Mouse (Mus musculus) cerebellum, adult 2 months (tissue): ENCODE measurements at regions not wholly inside any gene's neighbourhood (a gene's known extent, or its start where the extent isn't known, plus 50 kb on each side); places are given as distances from the start of the nearest gene placed in this dataset.

ENCODE experiments used
- DNase-seq, 2 experiments: peaks; one replicate each; pipeline ENCODE4 v3.0.0; 2021
- H3K27ac ChIP-seq: fragments of 200-500 bp; 2 replicates; pipeline ENCODE4 v1.5.1; 2012; ENCODE audit warnings: low read length, control low read depth, inconsistent platforms; ENCODE audit not compliant: insufficient read depth
- H3K27me3 ChIP-seq: fragments of 200-500 bp; 2 replicates; pipeline ENCODE4 v1.6.1; 2012; ENCODE audit warnings: inconsistent platforms, mild to moderate bottlenecking, low read length, moderate library complexity; ENCODE audit not compliant: control insufficient read depth, insufficient read depth
- H3K4me1 ChIP-seq: fragments of 200-500 bp; 2 replicates; pipeline ENCODE4 v1.6.1; 2011; ENCODE audit warnings: low read length; ENCODE audit not compliant: control insufficient read depth, insufficient read depth
- H3K4me3 ChIP-seq: fragments of 200-500 bp; replicated peaks from 2 replicates; pipeline ENCODE3; 2011; ENCODE audit warnings: mild to moderate bottlenecking, low read depth, low read length, control low read depth; ENCODE audit not compliant: insufficient read depth
- CTCF ChIP-seq: fragments of 200-500 bp; IDR thresholded peaks from 2 replicates; pipeline ENCODE4 v1.5.1; 2011; ENCODE audit warnings: low read depth, mild to moderate bottlenecking, control low read depth, low read length, moderate library complexity, borderline replicate concordance; ENCODE audit not compliant: insufficient read depth
- POLR2A ChIP-seq: fragments of 200-500 bp; IDR thresholded peaks from 2 replicates; pipeline ENCODE4 v1.6.1; 2011; ENCODE audit warnings: low read length, control low read depth, borderline replicate concordance; ENCODE audit not compliant: insufficient read depth
- WGBS: fragments of 180-500 bp; shearing (Covaris S2); methylation state at CpG from one replicate; pipeline ENCODE4 v1.1.7; 2018; 5-methylcytosine and 5-hydroxymethylcytosine counted together

- peaks cover 5% of the 10 kb centered on the region; the same call in 1 of the 2 replicates for H3K4me1 ChIP-seq
- no peak for DNase-seq
- WGBS: 39% methylated on average over 8 of the region's 8 CpGs
- no peak overlapping the region for H3K27ac ChIP-seq
- TF ChIP-seq CTCF (no peak), POLR2A (no peak)
- H3K4me3 ChIP-seq: no peak overlapping the region
- H3K27me3 ChIP-seq: no peaks in the 10 kb centered on the region
Measured at GRCm38 (mm10) chr5:118392932-118393487, 148.0 kb downstream of the 2410131K14Rik start.

DNA sequence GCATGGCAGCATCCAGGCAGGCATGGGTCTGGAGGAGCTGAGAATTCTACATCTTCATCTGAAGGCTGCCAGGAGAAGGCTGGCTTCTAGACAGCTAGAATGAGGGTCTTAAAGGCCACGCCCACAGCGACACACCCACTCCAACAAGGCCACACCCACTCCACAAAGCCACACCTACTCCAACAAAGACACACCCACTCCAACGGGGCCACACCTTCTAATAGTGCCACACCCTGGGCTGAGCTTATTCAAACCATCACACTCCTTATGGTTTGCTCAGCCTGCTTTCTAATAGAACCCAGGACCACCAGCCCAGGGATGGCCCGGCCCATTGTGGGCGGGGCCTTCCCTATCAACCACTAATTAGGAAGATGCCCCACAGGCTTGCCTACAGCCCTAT lies 149.0 kb downstream of the 2410131K14Rik start:
- Histone ChIP-seq H3K27ac (no peak overlapping the region), H3K4me3 (no peak overlapping the region), H3K4me1 (peaks cover 5% of the 10 kb centered on the region; the same call in 1 of the 2 replicates), H3K27me3 (no peaks in the 10 kb centered on the region)
- TF ChIP-seq CTCF: no peak
- no peak for TF ChIP-seq POLR2A
- WGBS: 71% methylated on average over 5 of the region's 5 CpGs
- no peak for DNase-seq

DNA sequence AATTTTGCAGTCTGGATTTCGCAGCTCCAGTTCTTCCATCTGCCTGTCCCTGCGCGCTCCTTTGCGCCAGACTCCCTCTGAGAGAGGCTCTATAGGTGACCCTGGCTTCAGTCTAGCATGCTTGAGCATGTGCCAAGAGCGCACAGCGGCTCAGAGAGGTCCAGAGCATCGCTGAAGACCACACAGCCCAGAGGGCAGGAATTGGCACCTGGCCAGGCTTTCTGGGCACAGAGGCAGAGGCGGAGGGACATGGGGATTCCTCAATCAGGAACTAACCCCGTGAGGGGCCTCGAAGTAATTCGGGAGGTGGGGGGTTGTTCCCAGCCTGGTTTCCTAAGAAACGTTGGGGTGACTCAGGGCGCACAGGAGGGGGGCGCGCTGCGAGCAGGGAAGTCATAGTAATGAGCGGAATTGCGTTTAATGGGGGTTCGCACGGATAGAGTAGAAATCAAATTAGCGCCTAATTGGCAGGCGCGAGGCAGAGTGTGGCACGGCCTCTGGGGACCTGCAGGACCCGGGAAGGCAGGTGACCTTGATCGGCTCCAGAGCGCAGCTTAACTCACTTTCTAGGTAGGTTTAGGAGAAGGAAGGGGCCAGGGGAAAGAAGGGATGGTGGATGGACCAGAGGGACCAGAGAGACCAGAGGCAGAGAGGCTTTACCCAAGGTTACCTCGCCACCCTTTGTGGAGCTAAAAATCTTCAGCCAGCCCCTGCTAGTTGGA lies 151.1 kb downstream of the 2410131K14Rik start:
- 8% methylated on average over 28 of the region's 28 CpGs for WGBS
- DNase-seq: peak; percentile 38 to 53
- peaks cover 5% of the 10 kb centered on the region; the same call in 1 of the 2 replicates for H3K4me1 ChIP-seq
- TF ChIP-seq CTCF (no peak), POLR2A (no peak)
- no peak overlapping the region for H3K27ac ChIP-seq
- H3K4me3 ChIP-seq: no peak overlapping the region
- no peaks in the 10 kb centered on the region for H3K27me3 ChIP-seq

DNA sequence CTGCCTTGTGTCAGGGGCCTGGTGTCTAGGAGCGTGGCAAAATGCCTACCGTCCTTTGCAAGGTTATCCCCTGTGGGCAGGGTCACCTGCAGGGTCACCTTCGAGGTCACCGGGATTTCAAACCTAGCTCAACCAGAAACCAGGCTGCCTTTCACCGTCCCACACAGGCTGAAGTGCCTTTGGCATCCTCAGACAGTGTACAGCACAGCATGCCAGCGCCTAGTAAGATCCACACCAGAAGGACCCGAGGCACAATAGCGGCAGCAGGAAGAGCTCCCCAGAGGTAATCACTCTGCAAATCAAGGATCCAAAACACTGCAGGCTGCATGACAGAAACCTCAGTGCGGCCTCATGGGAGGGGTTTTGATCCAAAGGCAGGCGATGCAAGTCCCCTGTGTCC lies 155.9 kb downstream of the 2410131K14Rik start:
- 43% methylated on average over 10 of the region's 10 CpGs for WGBS
- TF ChIP-seq CTCF (no peak), POLR2A (no peak)
- DNase-seq: no peak

DNA sequence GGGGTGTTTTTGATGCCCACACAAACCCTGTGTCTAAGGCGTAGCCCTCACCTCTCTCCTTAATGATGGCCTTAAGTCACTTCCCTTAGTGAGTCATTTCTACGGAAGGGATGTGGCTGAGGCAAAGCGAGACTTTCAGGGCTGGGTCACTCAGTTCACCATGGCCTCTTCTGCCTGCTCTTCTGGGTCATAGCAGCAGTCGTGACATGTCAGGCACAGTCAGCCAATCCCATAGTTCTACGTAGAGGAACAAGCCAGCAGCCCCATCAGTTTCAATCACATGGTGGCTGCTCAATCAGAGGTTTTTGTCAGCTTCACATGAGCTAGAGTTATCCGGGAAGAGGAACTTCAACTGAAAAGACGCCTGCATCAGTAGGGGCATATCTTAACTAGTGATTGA lies 156.1 kb upstream of the Med13l start:
- TF ChIP-seq POLR2A: no peak
- TF ChIP-seq CTCF: no peak
- Histone ChIP-seq H3K4me1 (no peaks in the 10 kb centered on the region), H3K27me3 (no peaks in the 10 kb centered on the region), H3K4me3 (no peak overlapping the region), H3K27ac (no peak overlapping the region)
- 88% methylated on average over 7 of the region's 7 CpGs for WGBS
- DNase-seq: no peak

More for the DNA sequence above, 155.9 kb downstream of the 2410131K14Rik start:
- Histone ChIP-seq H3K4me3 (no peak overlapping the region), H3K27me3 (no peaks in the 10 kb centered on the region), H3K27ac (no peak overlapping the region), H3K4me1 (peaks cover 3% of the 10 kb centered on the region; the same call in 1 of the 2 replicates)

DNA sequence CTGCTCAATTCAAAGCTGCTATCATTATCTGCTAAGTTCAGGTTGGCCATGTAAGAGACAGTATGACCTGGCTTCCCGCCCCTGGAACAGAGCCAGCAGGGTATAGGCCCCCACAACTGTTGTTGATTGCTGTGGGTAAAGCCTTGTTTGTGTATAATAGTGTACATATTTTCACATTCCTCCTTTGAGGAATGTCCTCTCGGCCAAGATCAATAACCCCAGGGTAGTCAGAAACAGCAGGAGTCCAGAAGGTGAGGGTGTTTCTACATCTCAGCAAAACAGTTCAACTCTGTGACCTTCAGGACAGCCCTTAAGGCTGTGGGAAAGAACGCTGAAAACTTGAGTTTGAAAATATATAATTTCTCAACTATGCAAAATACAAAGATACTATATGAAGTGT lies 155.1 kb upstream of the Med13l start:
- 81% methylated on average over 3 of the region's 3 CpGs for WGBS
- TF ChIP-seq POLR2A: no peak
- H3K4me1 ChIP-seq: no peaks in the 10 kb centered on the region
- no peaks in the 10 kb centered on the region for H3K27me3 ChIP-seq
- H3K4me3 ChIP-seq: no peak overlapping the region
- no peak for DNase-seq
- no peak overlapping the region for H3K27ac ChIP-seq

- Histone ChIP-seq H3K27me3 (no peaks in the 10 kb centered on the region), H3K4me1 (no peaks in the 10 kb centered on the region), H3K4me3 (no peak overlapping the region), H3K27ac (no peak overlapping the region)
- 40% methylated on average over 11 of the region's 11 CpGs for WGBS
- TF ChIP-seq CTCF (no peak), POLR2A (no peak)
- no peak for DNase-seq
Measured at GRCm38 (mm10) chr5:118407451-118407850, 153.0 kb upstream of the Med13l start.

DNA sequence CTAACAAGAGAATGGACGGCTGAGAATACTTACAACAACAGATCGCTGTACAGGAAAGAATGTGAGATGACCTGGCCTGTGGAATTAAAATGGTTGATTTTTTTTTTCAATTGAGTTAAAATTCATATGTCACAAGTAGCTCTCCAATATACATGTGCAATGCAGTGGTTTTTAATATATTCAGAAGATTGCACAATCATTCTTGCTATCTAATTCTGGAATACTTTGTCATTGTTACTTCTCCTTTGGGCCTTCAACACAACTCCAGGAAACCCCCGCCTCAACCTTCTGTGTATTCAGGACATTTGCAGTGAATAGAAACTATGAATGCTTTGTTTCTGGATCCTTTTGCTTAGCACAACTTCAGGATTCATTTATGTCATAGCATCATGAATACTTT lies 152.5 kb upstream of the Med13l start:
- Histone ChIP-seq H3K4me1 (no peaks in the 10 kb centered on the region), H3K27ac (no peak overlapping the region), H3K4me3 (no peak overlapping the region), H3K27me3 (no peaks in the 10 kb centered on the region)
- 73% methylated on average over 3 of the region's 3 CpGs for WGBS
- no peak for TF ChIP-seq POLR2A
- no peak for TF ChIP-seq CTCF
- no peak for DNase-seq
